Mouse (Mus musculus) limb, embryonic 11.5 days (tissue): ENCODE results near the gene Cela1. TPM values are rescaled to one million over a fixed set of nuclear protein-coding genes. Genes with fewer than 3 reads are reported as not detected.

Source experiments
- ATAC-seq: fragments of 200-750 bp; cut with Nextera tagmentation; 2 replicates; pipeline ENCODE4 v1.8.0; 2017; ENCODE audit warnings: low read depth; ENCODE audit not compliant: insufficient number of reproducible peaks, low FRiP score, low TSS enrichment
- DNase-seq: peaks from one replicate; pipeline ENCODE4 v3.0.0-alpha.2; 2015; ENCODE audit warnings: low spot score
- H3K27ac ChIP-seq: fragments of 300-500 bp; sonication (generic); replicated peaks from 2 replicates; pipeline ENCODE4 v1.5.1; 2014; ENCODE audit warnings: low read depth, mild to moderate bottlenecking, low read length
- H3K27me3 ChIP-seq: fragments of 300-500 bp; sonication (generic); 2 replicates; pipeline ENCODE4 v1.6.1; 2014; ENCODE audit warnings: mild to moderate bottlenecking, low read length, mixed read lengths; ENCODE audit not compliant: control insufficient read depth, insufficient read depth
- H3K36me3 ChIP-seq: fragments of 300-500 bp; sonication (generic); 2 replicates; pipeline ENCODE4 v1.6.1; 2014; ENCODE audit warnings: mild to moderate bottlenecking, low read length, moderate library complexity, mixed read lengths; ENCODE audit not compliant: control insufficient read depth, insufficient read depth
- H3K4me1 ChIP-seq: fragments of 300-500 bp; sonication (generic); 2 replicates; pipeline ENCODE4 v1.6.1; 2014; ENCODE audit warnings: low read length, mixed read lengths; ENCODE audit not compliant: control insufficient read depth, insufficient read depth
- H3K4me2 ChIP-seq: fragments of 300-500 bp; sonication (generic); 2 replicates; pipeline ENCODE4 v1.6.1; 2014; ENCODE audit warnings: low read depth, mild to moderate bottlenecking, moderate library complexity; ENCODE audit not compliant: severe bottlenecking
- H3K4me3 ChIP-seq: fragments of 300-500 bp; sonication (generic); 2 replicates; pipeline ENCODE4 v1.5.1; 2014; ENCODE audit warnings: low read depth, low read length
- H3K9ac ChIP-seq: fragments of 300-500 bp; sonication (generic); 2 replicates; pipeline ENCODE4 v1.6.1; 2014; ENCODE audit warnings: mild to moderate bottlenecking, low read length
- H3K9me3 ChIP-seq: fragments of 300-500 bp; sonication (generic); 2 replicates; pipeline ENCODE4 v1.6.1; 2016; ENCODE audit warnings: low read length; ENCODE audit not compliant: control insufficient read depth
- WGBS: fragments of 180-500 bp; shearing (Covaris S2); extraction: QIAGEN DNeasy Blood & Tissue Kit; methylation state at CpG from one replicate; pipeline ENCODE4 v1.1.7; 2014; 5-methylcytosine and 5-hydroxymethylcytosine counted together
- polyA plus RNA-seq: library from polyadenylated mRNA; unstranded; fragments of >200 nt; fragmentation: Nextera tagmentation; extraction: Ambion mirVana; gene quantifications from 2 replicates; pipeline ENCODE4 v1.2.1, GENCODE M21; 2014

Cela1 gene
- polyA plus RNA-seq, 1 experiment from 2014 or later: 1.4 TPM

GRCm38 (mm10) chr15:100685849-100686248, 1.9 kb downstream of the Cela1 start:
- 89% methylated on average over 8 of the region's 8 CpGs for WGBS
- H3K9me3 ChIP-seq: peaks cover 2% of the 10 kb centered on the region; the same call in 1 of the 2 replicates
- H3K4me3 ChIP-seq: no peak overlapping the region
- no peaks in the 10 kb centered on the region for H3K4me1 ChIP-seq
- H3K36me3 ChIP-seq: 0 out of 2 replicates have a peak, but pooled peaks cover 2% of the 10 kb centered on the region
- 0 out of 2 replicates have a peak, but pooled peaks cover 2% of the 10 kb centered on the region for H3K27me3 ChIP-seq
- no peak overlapping the region for H3K4me2 ChIP-seq
- H3K27ac ChIP-seq: no peak overlapping the region
- DNase-seq (no peak), ATAC-seq (no peak)
- no peak overlapping the region for H3K9ac ChIP-seq

- H3K9ac ChIP-seq: no peak overlapping the region
- H3K4me3 ChIP-seq: no peak overlapping the region
- H3K36me3 ChIP-seq: 0 out of 2 replicates have a peak, but pooled peaks cover 2% of the 10 kb centered on the region
- H3K4me1 ChIP-seq: 0 out of 2 replicates have a peak, but pooled peaks cover 2% of the 10 kb centered on the region
- H3K27me3 ChIP-seq: 0 out of 2 replicates have a peak, but pooled peaks cover 2% of the 10 kb centered on the region
- DNase-seq (no peak), ATAC-seq (no peak)
- no peak overlapping the region for H3K27ac ChIP-seq
- H3K4me2 ChIP-seq: no peak overlapping the region
- whole genome bisulfite sequencing: 18% methylated on average over 13 of the region's 13 CpGs
- H3K9me3 ChIP-seq: peaks cover under 1% of the 10 kb centered on the region; the same call in 1 of the 2 replicates
Measured at GRCm38 (mm10) chr15:100685255-100685654, 2.5 kb downstream of the Cela1 start.

- Histone ChIP-seq H3K4me2 (no peak overlapping the region), H3K4me1 (0 out of 2 replicates have a peak, but pooled peaks cover 2% of the 10 kb centered on the region), H3K9me3 (no peaks in the 10 kb centered on the region), H3K9ac (no peak overlapping the region), H3K27ac (no peak overlapping the region), H3K36me3 (no peaks in the 10 kb centered on the region), H3K4me3 (no peak overlapping the region), H3K27me3 (0 out of 2 replicates have a peak, but pooled peaks cover 2% of the 10 kb centered on the region)
- DNase-seq (no peak), ATAC-seq (no peak)
- 60% methylated on average over 10 of the region's 10 CpGs for WGBS
Measured at GRCm38 (mm10) chr15:100684450-100684849, 3.3 kb downstream of the Cela1 start.

- H3K36me3 ChIP-seq: no peaks in the 10 kb centered on the region
- no peak overlapping the region for H3K27ac ChIP-seq
- ATAC-seq: no peak
- no peak overlapping the region for H3K4me2 ChIP-seq
- no peak overlapping the region for H3K4me3 ChIP-seq
- DNase-seq: peak; percentile 90
- H3K9ac ChIP-seq: no peak overlapping the region
- WGBS: 44% methylated on average over 2 of the region's 2 CpGs
- no peaks in the 10 kb centered on the region for H3K9me3 ChIP-seq
- H3K27me3 ChIP-seq: 0 out of 2 replicates have a peak, but pooled peaks cover 2% of the 10 kb centered on the region
- 0 out of 2 replicates have a peak, but pooled peaks cover 2% of the 10 kb centered on the region for H3K4me1 ChIP-seq
Measured at GRCm38 (mm10) chr15:100683041-100683440, 4.7 kb downstream of the Cela1 start.

- no peaks in the 10 kb centered on the region for H3K36me3 ChIP-seq
- no peak overlapping the region for H3K27ac ChIP-seq
- DNase-seq: peak; percentile 37
- H3K4me2 ChIP-seq: no peak overlapping the region
- H3K4me1 ChIP-seq: 0 out of 2 replicates have a peak, but pooled peaks cover 2% of the 10 kb centered on the region
- WGBS: 31% methylated on average over 7 of the region's 7 CpGs
- ATAC-seq: no peak
- no peaks in the 10 kb centered on the region for H3K9me3 ChIP-seq
- H3K4me3 ChIP-seq: no peak overlapping the region
- 0 out of 2 replicates have a peak, but pooled peaks cover 2% of the 10 kb centered on the region for H3K27me3 ChIP-seq
- no peak overlapping the region for H3K9ac ChIP-seq
Measured at GRCm38 (mm10) chr15:100681770-100682169, 6.0 kb downstream of the Cela1 start.

GRCm38 (mm10) chr15:100680381-100680780, 7.3 kb downstream of the Cela1 start:
- ATAC-seq: no peak
- Histone ChIP-seq H3K9me3 (no peaks in the 10 kb centered on the region), H3K27ac (no peak overlapping the region), H3K9ac (no peak overlapping the region), H3K27me3 (0 out of 2 replicates have a peak, but pooled peaks cover 2% of the 10 kb centered on the region), H3K4me3 (no peak overlapping the region), H3K4me2 (no peak overlapping the region), H3K36me3 (no peaks in the 10 kb centered on the region), H3K4me1 (0 out of 2 replicates have a peak, but pooled peaks cover 2% of the 10 kb centered on the region)
- DNase-seq: no peak
- 56% methylated on average over 3 of the region's 3 CpGs for WGBS

- Histone ChIP-seq H3K36me3 (no peaks in the 10 kb centered on the region), H3K9me3 (no peaks in the 10 kb centered on the region), H3K27ac (no peak overlapping the region), H3K4me1 (0 out of 2 replicates have a peak, but pooled peaks cover 2% of the 10 kb centered on the region), H3K4me2 (no peak overlapping the region), H3K4me3 (no peak overlapping the region), H3K9ac (no peak overlapping the region), H3K27me3 (no peaks in the 10 kb centered on the region)
- ATAC-seq: no peak
- no peak for DNase-seq
- 87% methylated on average over 14 of the region's 14 CpGs for WGBS
Measured at GRCm38 (mm10) chr15:100679005-100679404, 8.7 kb downstream of the Cela1 start.

- DNase-seq (no peak), ATAC-seq (no peak)
- no peak overlapping the region for H3K27ac ChIP-seq
- H3K4me1 ChIP-seq: 0 out of 2 replicates have a peak, but pooled peaks cover 2% of the 10 kb centered on the region
- no peaks in the 10 kb centered on the region for H3K9me3 ChIP-seq
- H3K9ac ChIP-seq: no peak overlapping the region
- no peaks in the 10 kb centered on the region for H3K36me3 ChIP-seq
- no peak overlapping the region for H3K4me2 ChIP-seq
- 85% methylated on average over 12 of the region's 12 CpGs for WGBS
- H3K27me3 ChIP-seq: no peaks in the 10 kb centered on the region
- H3K4me3 ChIP-seq: no peak overlapping the region
Measured at GRCm38 (mm10) chr15:100678581-100678980, 9.1 kb downstream of the Cela1 start.
